Mouse (Mus musculus) cortical plate, adult 2 months (tissue): ENCODE data around the gene Hexim1.

Experiments
- CTCF ChIP-seq: fragments of 200-500 bp; IDR thresholded peaks from 2 replicates; pipeline ENCODE4 v1.5.1; 2011; ENCODE audit warnings: mild to moderate bottlenecking, control low read depth, low read length; ENCODE audit not compliant: insufficient read depth; ENCODE audit errors: extremely low read depth
- POLR2A ChIP-seq: fragments of 200-500 bp; IDR thresholded peaks from 2 replicates; pipeline ENCODE4 v1.6.1; 2011; ENCODE audit warnings: mild to moderate bottlenecking, low read length, control low read depth; ENCODE audit not compliant: insufficient read depth; ENCODE audit errors: extremely low read depth

DNA sequence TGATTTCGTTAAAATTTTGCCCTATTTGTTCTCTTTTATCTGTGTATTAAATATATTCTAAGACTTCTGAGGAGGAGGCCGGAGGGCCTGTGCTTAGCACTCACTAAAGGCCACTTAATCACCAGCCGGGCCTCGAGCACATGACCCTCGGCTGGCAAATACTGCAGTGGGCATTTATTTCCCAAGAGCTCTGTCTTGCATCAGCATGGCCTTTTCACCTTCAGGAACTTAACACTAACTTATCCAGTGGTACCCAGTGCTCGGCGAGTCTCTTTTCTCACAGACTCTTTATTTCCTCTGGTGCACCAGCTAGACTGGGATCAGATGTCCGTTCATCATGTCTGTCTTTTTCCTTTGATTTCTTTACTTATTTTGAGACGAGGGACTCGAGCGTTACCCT is 44.7 kb downstream of the Hexim1 start:
- TF ChIP-seq CTCF (no peak), POLR2A (no peak)
